Mouse (Mus musculus) CD4-positive helper T cell, adult 2 months (primary cell): ENCODE data around the gene Dzip1.

Experiments used
- DNase-seq: peaks from one replicate; pipeline ENCODE4 v3.0.0-alpha.2; 2012; ENCODE audit warnings: low read depth, missing footprints, low spot score

The Dzip1 gene

GRCm38 (mm10) chr14:118924673-118925615, at the start of gene Dzip1:
Gene Dzip1, minus strand, starts transcription at chr14:118925460.
- DNase-seq = peak; percentile 87

- no peak for DNase-seq
Observed at GRCm38 (mm10) chr14:118972268-118972667, 47.0 kb upstream of the Dzip1 start.

- DNase-seq = no peak
Observed at GRCm38 (mm10) chr14:118967646-118968045, 42.4 kb upstream of the Dzip1 start.

- DNase-seq = no peak
Observed at GRCm38 (mm10) chr14:118965356-118966000, 40.2 kb upstream of the Dzip1 start.

- DNase-seq = no peak
Observed at GRCm38 (mm10) chr14:118958010-118958409, 32.8 kb upstream of the Dzip1 start.

- DNase-seq = no peak
Observed at GRCm38 (mm10) chr14:118951912-118952583, 26.8 kb upstream of the Dzip1 start.

- DNase-seq = no peak
Observed at GRCm38 (mm10) chr14:118948841-118949240, 23.6 kb upstream of the Dzip1 start.

- no peak for DNase-seq
Observed at GRCm38 (mm10) chr14:118944702-118945101, 19.4 kb upstream of the Dzip1 start.

GRCm38 (mm10) chr14:118942076-118942475, 16.8 kb upstream of the Dzip1 start:
- DNase-seq = peak; percentile 29

- DNase-seq = peak; percentile 48
Observed at GRCm38 (mm10) chr14:118940796-118941495, 15.7 kb upstream of the Dzip1 start.

- DNase-seq = peak; percentile 24
Observed at GRCm38 (mm10) chr14:118938551-118938950, 13.3 kb upstream of the Dzip1 start.

GRCm38 (mm10) chr14:118937533-118938492, 12.6 kb upstream of the Dzip1 start, which contains the start of gene Dnajc3:
Gene Dnajc3, plus strand, starts transcription at chr14:118937976.
- DNase-seq = peak; percentile 98

GRCm38 (mm10) chr14:118936952-118937351, 11.7 kb upstream of the Dzip1 start:
- DNase-seq = peak; percentile 24

- DNase-seq = no peak
Observed at GRCm38 (mm10) chr14:118936236-118936635, 11.0 kb upstream of the Dzip1 start.

- no peak for DNase-seq
Observed at GRCm38 (mm10) chr14:118934686-118935085, 9.4 kb upstream of the Dzip1 start.

- DNase-seq = peak; percentile 71
Observed at GRCm38 (mm10) chr14:118932956-118933355, 7.7 kb upstream of the Dzip1 start.

- no peak for DNase-seq
Observed at GRCm38 (mm10) chr14:118931181-118931580, 5.9 kb upstream of the Dzip1 start.

GRCm38 (mm10) chr14:118930777-118931176, 5.5 kb upstream of the Dzip1 start:
- peak; percentile 54 for DNase-seq

GRCm38 (mm10) chr14:118929779-118930178, 4.5 kb upstream of the Dzip1 start:
- peak; percentile 91 for DNase-seq

GRCm38 (mm10) chr14:118928565-118928964, 3.3 kb upstream of the Dzip1 start:
- DNase-seq = no peak
